In the genomic region with DNA sequence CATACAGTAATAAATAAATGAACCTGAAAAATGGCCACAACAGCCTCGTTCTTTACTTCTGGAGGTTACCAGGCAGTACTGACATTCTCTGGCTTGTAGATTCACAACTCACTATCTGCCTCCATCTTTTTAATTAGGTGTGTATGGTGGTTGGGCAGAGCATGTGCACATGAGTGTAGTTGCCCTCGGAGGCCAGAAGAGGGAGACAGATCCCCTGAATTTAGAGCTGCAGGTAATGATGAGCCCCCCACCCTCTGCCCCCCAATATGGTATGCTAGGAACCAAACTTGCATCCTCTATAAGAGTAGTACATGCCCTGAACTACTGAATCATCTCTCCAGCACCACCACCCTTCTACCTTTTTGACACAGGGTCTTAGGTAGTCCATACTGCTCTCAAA, we compare ENCODE assay signal across 32 mouse cellular contexts.
A peak's percentile ranks its signal among the peaks of the same experiment; 100 is the strongest.
DNase-seq lines count a peak whose midpoint lies in the region; ATAC-seq and TF ChIP-seq lines count a peak whose summit lies in the region.
"Had no signal": no experiment of that assay in that cellular context is flagged by ENCODE, and none has a peak within 500 bp of the region (broad histone marks: within the 10 kb centered on the region; RNA-seq: fewer than 3 reads in every experiment).

No protein-coding gene starts in this region.

- H3K27me3 ChIP-seq in liver, embryonic 14.5 days (ENCODE audit: control insufficient read depth, insufficient read depth, low read length), result no peaks in the 10 kb centered on the region
- H3K27me3 ChIP-seq in liver, embryonic 11.5 days (replicated peaks; ENCODE audit: control insufficient read depth, insufficient read depth, low read length), result no peaks in the 10 kb centered on the region
- no peaks in the 10 kb centered on the region for H3K27me3 ChIP-seq in MEL (ENCODE audit: control insufficient read depth in 1 of 2, insufficient read depth in 2 of 2, low read length in 2 of 2)
- H3K27me3 ChIP-seq: embryonic facial prominence, embryonic 15.5 days; forebrain, embryonic 13.5 days; heart, embryonic 12.5 days; hindbrain, embryonic 15.5 days; midbrain, embryonic 12.5 days; neural tube, embryonic 12.5 days had no signal

- H3K4me1 ChIP-seq in liver, embryonic 14.5 days (replicated peaks; ENCODE audit: control insufficient read depth in 2 of 2, insufficient read depth in 2 of 2, low read length in 1 of 2), result no peaks in the 10 kb centered on the region
- no peaks in the 10 kb centered on the region for H3K4me1 ChIP-seq in liver, embryonic 11.5 days (replicated peaks; ENCODE audit: control insufficient read depth, insufficient read depth, low read length)
- H3K4me1 ChIP-seq in MEL (ENCODE audit: control insufficient read depth in 1 of 2, insufficient read depth in 2 of 2, low read length in 2 of 2), result no peaks in the 10 kb centered on the region
- H3K4me1 ChIP-seq: forebrain, embryonic 13.5 days; hindbrain, embryonic 15.5 days; megakaryocyte, embryonic 14.5 days had no signal

- TF ChIP-seq EP300 in liver, embryonic 14.5 days (IDR thresholded peaks at IDR 0.05; ENCODE audit: low read depth), result no peak
- TF ChIP-seq EP300 in MEL (IDR thresholded peaks at IDR 0.05; ENCODE audit: low read depth in 1 of 2, low read length in 2 of 2), result no peak

- WGBS in liver, embryonic 14.5 days (ENCODE audit: insufficient replicate concordance), result 58% methylated on average over 2 of the region's 2 CpGs
- WGBS in liver, embryonic 11.5 days, result 79% methylated on average over 2 of the region's 2 CpGs

- H3K9me3 ChIP-seq in liver, embryonic 14.5 days (ENCODE audit: control insufficient read depth, low read length), result no peaks in the 10 kb centered on the region
- H3K9me3 ChIP-seq in liver, embryonic 11.5 days (ENCODE audit: control insufficient read depth, low read length), result no peaks in the 10 kb centered on the region
- H3K9me3 ChIP-seq in MEL (replicated peaks; ENCODE audit: insufficient read depth, low read length), result no peaks in the 10 kb centered on the region
- H3K9me3 ChIP-seq: embryonic facial prominence, embryonic 10.5 days; embryonic facial prominence, embryonic 15.5 days; hindbrain, embryonic 15.5 days; midbrain, embryonic 12.5 days; neural tube, embryonic 12.5 days had no signal

- no peak for TF ChIP-seq POLR2A in MEL (IDR thresholded peaks at IDR 0.05; ENCODE audit: control insufficient read depth in 1 of 2, insufficient read depth in 1 of 2, low read depth in 1 of 2, low read length in 2 of 2, poor library complexity in 1 of 2)

- no peaks in the 10 kb centered on the region for H3K36me3 ChIP-seq in liver, embryonic 14.5 days (replicated peaks; ENCODE audit: control insufficient read depth, insufficient read depth, low read depth)
- no peaks in the 10 kb centered on the region for H3K36me3 ChIP-seq in liver, embryonic 11.5 days (ENCODE audit: control insufficient read depth, insufficient read depth, low read length)
- no peaks in the 10 kb centered on the region for H3K36me3 ChIP-seq in MEL (ENCODE audit: control insufficient read depth in 1 of 2, insufficient read depth in 2 of 2, low read length in 2 of 2)
- H3K36me3 ChIP-seq: embryonic facial prominence, embryonic 10.5 days; embryonic facial prominence, embryonic 15.5 days; G1E; heart, embryonic 12.5 days; hindbrain, embryonic 15.5 days; midbrain, embryonic 12.5 days; neural tube, embryonic 12.5 days had no signal

- peak; percentile 8 for TF ChIP-seq RAD21 in MEL (IDR thresholded peaks at IDR 0.05; ENCODE audit: low read depth, low read length)

- H3K4me2 ChIP-seq in liver, embryonic 14.5 days (ENCODE audit: low read depth), result no peak overlapping the region
- H3K4me2 ChIP-seq in liver, embryonic 11.5 days, result no peak overlapping the region
- H3K4me2 ChIP-seq: embryonic facial prominence, embryonic 15.5 days; forebrain, embryonic 13.5 days; heart, embryonic 12.5 days; hindbrain, embryonic 15.5 days; midbrain, embryonic 12.5 days; neural tube, embryonic 12.5 days had no signal

- peak; percentile 28 for TF ChIP-seq CTCF in liver, embryonic 14.5 days (IDR thresholded peaks at IDR 0.05; ENCODE audit: low read depth)
- peak; percentile 27 to 32 (median 27); a peak in 4 of 6 replicates for TF ChIP-seq CTCF in MEL (IDR thresholded peaks at IDR 0.05 in 2 of 3, conservative IDR thresholded peaks at IDR 0.05 in 1 of 3; ENCODE audit: control insufficient read depth in 1 of 3, insufficient read depth in 1 of 3, low read depth in 2 of 3, low read length in 3 of 3, poor library complexity in 1 of 3, severe bottlenecking in 1 of 3)

- no peak overlapping the region for H3K4me3 ChIP-seq in liver, embryonic 14.5 days (ENCODE audit: insufficient read depth in 1 of 2, low read depth in 2 of 2, low read length in 2 of 2)
- no peak overlapping the region for H3K4me3 ChIP-seq in liver, embryonic 11.5 days (ENCODE audit: low read depth, low read length)
- H3K4me3 ChIP-seq in MEL (ENCODE audit: control insufficient read depth in 1 of 2, insufficient read depth in 1 of 2, low read depth in 2 of 2, low read length in 2 of 2), result no peak overlapping the region
- H3K4me3 ChIP-seq: embryonic facial prominence, embryonic 10.5 days; embryonic facial prominence, embryonic 15.5 days; forebrain, embryonic 13.5 days; heart, embryonic 12.5 days; hindbrain, embryonic 15.5 days; megakaryocyte, embryonic 14.5 days; midbrain, embryonic 12.5 days; myocyte; neural tube, embryonic 12.5 days had no signal

- H3K27ac ChIP-seq in liver, embryonic 14.5 days, result no peak overlapping the region
- H3K27ac ChIP-seq in liver, embryonic 11.5 days (ENCODE audit: low read depth, low read length), result no peak overlapping the region
- H3K27ac ChIP-seq in MEL (ENCODE audit: control insufficient read depth, low read depth, low read length), result no peak overlapping the region
- H3K27ac ChIP-seq: embryonic facial prominence, embryonic 10.5 days; embryonic facial prominence, embryonic 15.5 days; forebrain, embryonic 13.5 days; hindbrain, embryonic 15.5 days; midbrain, embryonic 12.5 days; neural tube, embryonic 12.5 days had no signal

- H3K79me2 ChIP-seq in MEL (ENCODE audit: control insufficient read depth, insufficient read depth, low read length, poor library complexity), result no peaks in the 10 kb centered on the region

- no peak overlapping the region for H3K9ac ChIP-seq in liver, embryonic 14.5 days (replicated peaks)
- no peak overlapping the region for H3K9ac ChIP-seq in liver, embryonic 11.5 days (ENCODE audit: low read depth, low read length)
- H3K9ac ChIP-seq in MEL (ENCODE audit: control insufficient read depth, low read depth, low read length, poor library complexity, severe bottlenecking), result no peak overlapping the region
- H3K9ac ChIP-seq: embryonic facial prominence, embryonic 15.5 days; forebrain, embryonic 13.5 days; heart, embryonic 12.5 days; hindbrain, embryonic 15.5 days; midbrain, embryonic 12.5 days; neural tube, embryonic 12.5 days had no signal

- peak; percentile 2 for DNase-seq in CD4-positive, CD25-positive, alpha-beta regulatory T cell, adult 2 months (ENCODE audit: low read depth, low spot score)
- DNase-seq in liver, embryonic 14.5 days (ENCODE audit: low read depth in 3 of 3, low spot score in 3 of 3), result no peak
- no peak for DNase-seq in liver, embryonic 11.5 days (ENCODE audit: low spot score)
- peak; percentile 9 for DNase-seq in MEL (ENCODE audit: low read depth, low spot score)
- no peak for DNase-seq in yolk sac, embryonic 10.5 days (ENCODE audit: low spot score)
- DNase-seq: adrenal gland, adult 2 months; adrenal gland, postnatal 36 days; cerebellum, adult 2 months; cerebellum, postnatal 14 days; gastrocnemius, postnatal 14 days; heart, adult 11 months; heart, postnatal 4 days; kidney, adult 9 months; kidney, postnatal 10 days; layer of hippocampus, adult 9-11 months; liver; lung, adult 18-20 months; lung, postnatal 4 days; right cerebral cortex, adult 18-20 months had no signal

- ATAC-seq in CD4-positive, CD25-positive, alpha-beta regulatory T cell, adult 4 months, result no peak
- no peak for ATAC-seq in liver, embryonic 14.5 days (ENCODE audit: insufficient read depth)
- ATAC-seq in liver, embryonic 11.5 days (replicated peaks; ENCODE audit: low FRiP score), result no peak
- no peak for ATAC-seq in activated CD4-positive, CD25-positive, alpha-beta regulatory T cell, adult 4 months
- ATAC-seq: forebrain, embryonic 13.5 days; lung, postnatal 0 days had no signal

TF ChIP-seq in MEL, 35 proteins besides CTCF, POLR2A, EP300 and RAD21:
- no peak for TF ChIP-seq ETS1 (IDR thresholded peaks at IDR 0.05; ENCODE audit: low read depth, low read length)
- no peak for TF ChIP-seq UBTF (IDR thresholded peaks at IDR 0.05; ENCODE audit: borderline replicate concordance, insufficient read depth, low read depth, low read length)
- no peak for TF ChIP-seq HCFC1 (IDR thresholded peaks at IDR 0.05; ENCODE audit: low read depth, low read length)

Comparison
In these comparisons a context has a peak if more than half of its experiments do, and no peak if none do; other contexts are left out.
1. DNase-seq: peak in CD4-positive, CD25-positive, alpha-beta regulatory T cell, adult 2 months (single experiment) and MEL (single experiment); none in liver, embryonic 14.5 days (0 of 3), liver, embryonic 11.5 days (single experiment) and yolk sac, embryonic 10.5 days (single experiment).